Mouse (Mus musculus) olfactory bulb, adult 2 months (tissue): ENCODE results near the gene Pcf11.

ENCODE experiments used
- CTCF ChIP-seq: fragments of 200-500 bp; IDR thresholded peaks from 2 replicates; pipeline ENCODE4 v1.5.1; 2012; ENCODE audit warnings: low read depth, mild to moderate bottlenecking, low read length, moderate library complexity; ENCODE audit not compliant: insufficient read depth
- POLR2A ChIP-seq: fragments of 200-500 bp; IDR thresholded peaks from 2 replicates; pipeline ENCODE4 v1.6.1; 2012; ENCODE audit warnings: mild to moderate bottlenecking, low read depth, low read length, moderate library complexity; ENCODE audit not compliant: insufficient read depth

DNA sequence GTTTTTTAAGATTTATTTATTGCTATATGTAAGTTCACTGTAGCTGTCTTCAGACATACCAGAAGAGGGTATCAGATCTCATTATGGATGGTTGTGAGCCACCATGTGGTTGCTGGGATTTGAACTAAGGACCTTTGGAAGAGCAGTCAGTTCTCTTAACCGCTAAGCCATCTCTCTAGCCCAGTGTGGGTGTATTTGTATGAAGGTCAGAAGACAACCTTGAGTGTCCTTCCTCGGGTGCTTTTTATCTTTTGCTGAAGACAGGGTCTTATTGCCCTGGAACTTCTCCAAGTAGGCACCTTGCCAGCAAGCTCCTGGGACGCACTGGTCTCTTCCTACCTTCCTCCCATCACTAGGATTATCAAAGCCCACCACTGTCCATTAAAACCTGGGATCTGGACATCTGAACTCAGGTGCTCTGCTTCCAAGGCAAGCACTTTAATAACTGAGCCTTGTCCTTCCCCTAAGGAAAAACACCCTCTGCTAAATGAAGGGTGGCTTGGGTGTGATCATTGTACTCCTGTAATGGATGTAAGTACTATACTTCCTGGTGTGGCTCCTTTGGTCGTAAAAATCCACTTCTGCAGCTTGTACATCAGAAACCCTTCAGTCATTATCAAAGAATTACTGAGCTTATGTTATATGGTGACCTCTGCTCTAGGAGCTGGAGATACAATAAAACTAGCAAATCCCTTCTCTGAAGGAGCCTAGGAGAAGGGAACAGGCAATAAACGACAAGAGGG, 18.0 kb upstream of the Pcf11 start:
- TF ChIP-seq CTCF (no peak), POLR2A (no peak)
